ENCODE assay signal across 24 mouse cellular contexts in genomic region chr4:95644048-95644447, GRCm38 (mm10).
DNase-seq lines count a peak whose midpoint lies in the region; ATAC-seq and TF ChIP-seq lines count a peak whose summit lies in the region.
"Had no signal": no experiment of that assay in that cellular context is flagged by ENCODE, and none has a peak within 500 bp of the region (broad histone marks: within the 10 kb centered on the region; RNA-seq: fewer than 3 reads in every experiment).

No protein-coding gene starts in this region.

- ATAC-seq in kidney, postnatal 0 days (replicated peaks; ENCODE audit: low FRiP score, low read depth): no peak
- ATAC-seq: forebrain, postnatal 0 days; intestine, embryonic 16.5 days; Patski had no signal

- H3K4me1 ChIP-seq in kidney, adult 2 months (ENCODE audit: control insufficient read depth, insufficient read depth, low read length): peaks cover 6% of the 10 kb centered on the region; the same call in 1 of the 2 replicates
- no peaks in the 10 kb centered on the region for H3K4me1 ChIP-seq in kidney, postnatal 0 days (replicated peaks; ENCODE audit: insufficient read depth, low read length)
- H3K4me1 ChIP-seq in embryonic facial prominence, embryonic 10.5 days: peaks cover 9% of the 10 kb centered on the region
- H3K4me1 ChIP-seq: heart, embryonic 15.5 days had no signal

- peak; percentile 39 for DNase-seq in kidney, adult 2 months
- DNase-seq in kidney, postnatal 36 days: no peak
- DNase-seq in kidney, postnatal 0 days (ENCODE audit: low spot score): peak; percentile 46
- no peak for DNase-seq in kidney, adult 11 months
- DNase-seq in embryo, embryonic 10 days (ENCODE audit: low spot score): peak; percentile 43
- DNase-seq in embryonic facial prominence, embryonic 10.5 days (ENCODE audit: low spot score): no peak
- no peak for DNase-seq in frontal cortex, postnatal 25 days (ENCODE audit: low spot score in 2 of 2)
- DNase-seq: adrenal gland, postnatal 25 days; cerebellum, adult 18-20 months; cerebellum, postnatal 10 days; gastrocnemius, postnatal 10 days; layer of hippocampus, adult 9-11 months; liver; thymus, adult 2 months; thymus, postnatal 36 days had no signal

- no peaks in the 10 kb centered on the region for H3K36me3 ChIP-seq in kidney, adult 2 months (ENCODE audit: control insufficient read depth, insufficient read depth, low read length)
- H3K36me3 ChIP-seq in kidney, postnatal 0 days (ENCODE audit: insufficient read depth, low read length): no peaks in the 10 kb centered on the region
- no peaks in the 10 kb centered on the region for H3K36me3 ChIP-seq in embryonic facial prominence, embryonic 10.5 days (replicated peaks)
- H3K36me3 ChIP-seq: embryonic facial prominence, embryonic 13.5 days; forebrain, embryonic 10.5 days; heart, embryonic 15.5 days; hindbrain, embryonic 12.5 days; lung, embryonic 15.5 days; midbrain, embryonic 10.5 days had no signal

- no peak overlapping the region for H3K27ac ChIP-seq in kidney, adult 2 months (ENCODE audit: insufficient read depth, low read depth, low read length)
- H3K27ac ChIP-seq in kidney, postnatal 0 days: no peak overlapping the region
- H3K27ac ChIP-seq in embryonic facial prominence, embryonic 10.5 days (replicated peaks): 0 out of 2 replicates have a peak overlapping the region, but pooled peaks have one; percentile 30
- H3K27ac ChIP-seq: embryonic facial prominence, embryonic 13.5 days; forebrain, embryonic 10.5 days; heart, embryonic 15.5 days; hindbrain, embryonic 12.5 days; lung, embryonic 15.5 days; midbrain, embryonic 10.5 days had no signal

- H3K4me2 ChIP-seq in kidney, postnatal 0 days (ENCODE audit: low read length): no peak overlapping the region
- H3K4me2 ChIP-seq: embryonic facial prominence, embryonic 13.5 days; heart, embryonic 15.5 days; hindbrain, embryonic 12.5 days; lung, embryonic 15.5 days had no signal

- no peaks in the 10 kb centered on the region for H3K9me3 ChIP-seq in kidney, postnatal 0 days (replicated peaks; ENCODE audit: low read length)
- no peaks in the 10 kb centered on the region for H3K9me3 ChIP-seq in embryonic facial prominence, embryonic 10.5 days
- H3K9me3 ChIP-seq: embryonic facial prominence, embryonic 13.5 days; forebrain, embryonic 10.5 days; heart, embryonic 15.5 days; hindbrain, embryonic 12.5 days; lung, embryonic 15.5 days; midbrain, embryonic 10.5 days had no signal

- WGBS in kidney, adult 2 months: 57% methylated on average over 5 of the region's 5 CpGs
- WGBS in kidney, postnatal 0 days: 48% methylated on average over 5 of the region's 5 CpGs
- 53% methylated on average over 5 of the region's 5 CpGs for WGBS in embryonic facial prominence, embryonic 10.5 days

- no peak for TF ChIP-seq POLR2A in kidney, adult 2 months (IDR thresholded peaks at IDR 0.05; ENCODE audit: low read depth, low read length)

- H3K9ac ChIP-seq in kidney, postnatal 0 days (ENCODE audit: low read depth, low read length): no peak overlapping the region
- H3K9ac ChIP-seq: embryonic facial prominence, embryonic 13.5 days; forebrain, postnatal 0 days; heart, embryonic 15.5 days; hindbrain, embryonic 12.5 days; lung, embryonic 15.5 days had no signal

- no peak for TF ChIP-seq CTCF in kidney, adult 2 months (conservative IDR thresholded peaks at IDR 0.05; ENCODE audit: insufficient read depth, insufficient read length, low read depth, low read length)
- TF ChIP-seq CTCF in kidney, postnatal 0 days (IDR thresholded peaks at IDR 0.05; ENCODE audit: low read depth): no peak

- H3K4me3 ChIP-seq in kidney, adult 2 months (ENCODE audit: insufficient read depth, low read depth, low read length): no peak overlapping the region
- no peak overlapping the region for H3K4me3 ChIP-seq in kidney, postnatal 0 days (replicated peaks; ENCODE audit: low read depth, low read length)
- H3K4me3 ChIP-seq in embryonic facial prominence, embryonic 10.5 days: no peak overlapping the region
- H3K4me3 ChIP-seq: embryonic facial prominence, embryonic 13.5 days; forebrain, embryonic 10.5 days; heart, embryonic 15.5 days; hindbrain, embryonic 12.5 days; lung, embryonic 15.5 days; midbrain, embryonic 10.5 days had no signal

- H3K27me3 ChIP-seq in kidney, adult 2 months (replicated peaks; ENCODE audit: control insufficient read depth, insufficient read depth, low read length): no peaks in the 10 kb centered on the region
- no peaks in the 10 kb centered on the region for H3K27me3 ChIP-seq in kidney, postnatal 0 days (ENCODE audit: insufficient read depth, low read length)
- H3K27me3 ChIP-seq in embryonic facial prominence, embryonic 10.5 days (replicated peaks; ENCODE audit: low read depth, poor library complexity, severe bottlenecking): no peaks in the 10 kb centered on the region
- H3K27me3 ChIP-seq: embryonic facial prominence, embryonic 13.5 days; heart, embryonic 15.5 days; hindbrain, embryonic 12.5 days; lung, embryonic 15.5 days; Patski had no signal

Comparison
In these comparisons a context has a peak if more than half of its experiments do, and no peak if none do; other contexts are left out.
1. DNase-seq: peak in kidney, adult 2 months (single experiment), kidney, postnatal 0 days (single experiment) and embryo, embryonic 10 days (single experiment); none in kidney, postnatal 36 days (0 of 2), kidney, adult 11 months (single experiment), embryonic facial prominence, embryonic 10.5 days (single experiment) and frontal cortex, postnatal 25 days (0 of 2).